Mouse (Mus musculus) c-Kit-positive CD71-positive TER-119-negative erythroid progenitor cells, embryonic 14.5 days (primary cell): Measurements from ENCODE around the gene Mms19.
"Not testable (repeated sequence)": the region's sequence is repeated elsewhere in the genome, so short reads cannot be mapped to it uniquely, and the experiment has no call there.

Experiments
- DNase-seq: peaks from one replicate; pipeline ENCODE4 v3.0.0-alpha.2; 2013; ENCODE audit warnings: low read depth

The Mms19 gene

GRCm38 (mm10) chr19:41933179-41934086 lies 47.5 kb downstream of the Mms19 start, which contains the start of the genes Exosc1 and Zdhhc16:
Exosc1 (minus strand) TSS chr19:41933423.
Zdhhc16 (plus strand) TSS chr19:41933480.
- DNase-seq: peak; percentile 98

- peak; percentile 34 for DNase-seq
Measured at GRCm38 (mm10) chr19:41932686-41933085, 48.3 kb downstream of the Mms19 start.

- no peak for DNase-seq
Measured at GRCm38 (mm10) chr19:41920412-41921067, 60.4 kb downstream of the Mms19 start.

GRCm38 (mm10) chr19:41919471-41919870 lies 61.5 kb downstream of the Mms19 start:
- DNase-seq: no peak

GRCm38 (mm10) chr19:41916853-41917252 lies 64.1 kb downstream of the Mms19 start:
- no peak for DNase-seq

- DNase-seq: no peak
Measured at GRCm38 (mm10) chr19:41915294-41915693, 65.7 kb downstream of the Mms19 start.

GRCm38 (mm10) chr19:41914592-41914882 lies 66.4 kb downstream of the Mms19 start:
- not testable (repeated sequence) for DNase-seq

GRCm38 (mm10) chr19:41913774-41914591 lies 67.0 kb downstream of the Mms19 start:
- DNase-seq: no peak

GRCm38 (mm10) chr19:41912121-41913080 lies 68.6 kb downstream of the Mms19 start:
- DNase-seq: no peak

- peak; percentile 98 for DNase-seq
Measured at GRCm38 (mm10) chr19:41911178-41912073, 69.5 kb downstream of the Mms19 start, which contains the start of gene Pgam1. Pgam1 (plus strand) TSS chr19:41911923.

- no peak for DNase-seq
Measured at GRCm38 (mm10) chr19:41910396-41910795, 70.6 kb downstream of the Mms19 start.

GRCm38 (mm10) chr19:41908736-41909135 lies 72.2 kb downstream of the Mms19 start:
- no peak for DNase-seq

GRCm38 (mm10) chr19:41907079-41907760 lies 73.7 kb downstream of the Mms19 start:
- no peak for DNase-seq

- no peak for DNase-seq
Measured at GRCm38 (mm10) chr19:41906311-41907078, 74.5 kb downstream of the Mms19 start.

- DNase-seq: no peak
Measured at GRCm38 (mm10) chr19:41905246-41905645, 75.7 kb downstream of the Mms19 start.

GRCm38 (mm10) chr19:41902848-41903593 lies 77.9 kb downstream of the Mms19 start:
- DNase-seq: no peak

GRCm38 (mm10) chr19:41901696-41902095 lies 79.3 kb downstream of the Mms19 start:
- no peak for DNase-seq

GRCm38 (mm10) chr19:41900495-41901090 lies 80.4 kb downstream of the Mms19 start:
- DNase-seq: no peak
